ENCODE assay signal across 23 mouse cellular contexts in genomic region chr1:137223052-137223451, GRCm38 (mm10).
DNase-seq lines count a peak whose midpoint lies in the region; ATAC-seq and TF ChIP-seq lines count a peak whose summit lies in the region.
"Had no signal": no experiment of that assay in that cellular context is flagged by ENCODE, and none has a peak within 500 bp of the region (broad histone marks: within the 10 kb centered on the region; RNA-seq: fewer than 3 reads in every experiment).

No protein-coding gene starts in this region.

- WGBS in heart, embryonic 10.5 days = 20% methylated on average over 10 of the region's 10 CpGs
- 19% methylated on average over 10 of the region's 10 CpGs for WGBS in heart, postnatal 0 days
- WGBS in lung, postnatal 0 days = 37% methylated on average over 10 of the region's 10 CpGs
- 67% methylated on average over 10 of the region's 10 CpGs for WGBS in stomach, postnatal 0 days

- no peak for TF ChIP-seq EP300 in heart, postnatal 0 days (IDR thresholded peaks at IDR 0.05; ENCODE audit: low read depth)
- TF ChIP-seq EP300 in lung, postnatal 0 days (IDR thresholded peaks at IDR 0.05) = no peak
- no peak for TF ChIP-seq EP300 in stomach, postnatal 0 days (optimal IDR thresholded peaks at IDR 0.05)

- H3K4me3 ChIP-seq in heart, embryonic 10.5 days = peak overlapping the region; percentile 22; the same call in 1 of the 2 replicates
- no peak overlapping the region for H3K4me3 ChIP-seq in heart, postnatal 0 days (ENCODE audit: low read depth, low read length)
- H3K4me3 ChIP-seq in lung, postnatal 0 days (ENCODE audit: low read depth, low read length) = no peak overlapping the region
- no peak overlapping the region for H3K4me3 ChIP-seq in stomach, postnatal 0 days (ENCODE audit: low read depth, low read length)
- H3K4me3 ChIP-seq: forebrain, embryonic 12.5 days; hindbrain, embryonic 15.5 days; intestine, embryonic 15.5 days; kidney, embryonic 15.5 days; left cerebral cortex, adult 2 months; midbrain, embryonic 15.5 days; myocyte had no signal

- peak overlapping the region; percentile 4; the same call in 1 of the 2 replicates for H3K4me2 ChIP-seq in heart, postnatal 0 days (ENCODE audit: low read depth, low read length)
- H3K4me2 ChIP-seq in lung, postnatal 0 days (replicated peaks; ENCODE audit: low read depth, low read length) = 0 out of 2 replicates have a peak overlapping the region, but pooled peaks have one; percentile 22
- no peak overlapping the region for H3K4me2 ChIP-seq in stomach, postnatal 0 days (replicated peaks; ENCODE audit: low read depth)
- H3K4me2 ChIP-seq: forebrain, embryonic 12.5 days; hindbrain, embryonic 15.5 days; intestine, embryonic 15.5 days; kidney, embryonic 15.5 days; midbrain, embryonic 15.5 days had no signal

- no peaks in the 10 kb centered on the region for H3K36me3 ChIP-seq in heart, embryonic 10.5 days
- H3K36me3 ChIP-seq in heart, postnatal 0 days (replicated peaks; ENCODE audit: control insufficient read depth, insufficient read depth, low read length) = no peaks in the 10 kb centered on the region
- H3K36me3 ChIP-seq in lung, postnatal 0 days (ENCODE audit: insufficient read depth, low read length) = no peaks in the 10 kb centered on the region
- no peaks in the 10 kb centered on the region for H3K36me3 ChIP-seq in stomach, postnatal 0 days (ENCODE audit: control insufficient read depth, insufficient read depth, low read length)
- H3K36me3 ChIP-seq: forebrain, embryonic 12.5 days; hindbrain, embryonic 15.5 days; intestine, embryonic 15.5 days; kidney, embryonic 15.5 days; midbrain, embryonic 15.5 days had no signal

- ATAC-seq in heart, postnatal 0 days (ENCODE audit: insufficient read depth, low read depth) = no peak
- peak; percentile 46 for ATAC-seq in lung, postnatal 0 days
- ATAC-seq in stomach, postnatal 0 days (ENCODE audit: low FRiP score, low TSS enrichment) = no peak
- ATAC-seq: intestine, embryonic 15.5 days; midbrain, embryonic 15.5 days had no signal

- H3K27ac ChIP-seq in heart, embryonic 10.5 days = no peak overlapping the region
- no peak overlapping the region for H3K27ac ChIP-seq in heart, postnatal 0 days (ENCODE audit: low read depth)
- no peak overlapping the region for H3K27ac ChIP-seq in lung, postnatal 0 days (ENCODE audit: low read length)
- no peak overlapping the region for H3K27ac ChIP-seq in stomach, postnatal 0 days (replicated peaks)
- H3K27ac ChIP-seq: forebrain, embryonic 12.5 days; hindbrain, embryonic 15.5 days; intestine, embryonic 15.5 days; kidney, embryonic 15.5 days; left cerebral cortex, adult 2 months; midbrain, embryonic 15.5 days had no signal

- DNase-seq in heart, embryonic 10.5 days (ENCODE audit: low spot score) = no peak
- DNase-seq in heart, adult 8-10 months (ENCODE audit: low spot score) = no peak
- no peak for DNase-seq in heart, postnatal 0 days (ENCODE audit: low spot score)
- DNase-seq in heart, adult 11 months = no peak
- peak; percentile 7 for DNase-seq in lung, postnatal 0 days (ENCODE audit: low spot score)
- DNase-seq in lung, adult 18-20 months = no peak
- DNase-seq in stomach, postnatal 0 days (ENCODE audit: low spot score) = no peak
- no peak for DNase-seq in right cerebral cortex, adult 18-20 months
- DNase-seq: cerebellum, adult 18-20 months; cerebellum, postnatal 36 days; kidney, postnatal 4 days; layer of hippocampus, adult 9-11 months; left cerebral cortex, postnatal 4 days; right cerebral cortex, postnatal 25 days; thymus, adult 18-20 months; thymus, postnatal 4 days had no signal

- TF ChIP-seq CTCF in heart, postnatal 0 days (IDR thresholded peaks at IDR 0.05; ENCODE audit: low read depth) = no peak
- TF ChIP-seq CTCF in lung, postnatal 0 days (IDR thresholded peaks at IDR 0.05) = no peak
- no peak for TF ChIP-seq CTCF in stomach, postnatal 0 days (IDR thresholded peaks at IDR 0.05; ENCODE audit: low read depth)

- no peaks in the 10 kb centered on the region for H3K9me3 ChIP-seq in heart, embryonic 10.5 days
- H3K9me3 ChIP-seq in heart, postnatal 0 days (replicated peaks; ENCODE audit: control insufficient read depth, low read length) = no peaks in the 10 kb centered on the region
- no peaks in the 10 kb centered on the region for H3K9me3 ChIP-seq in lung, postnatal 0 days (ENCODE audit: low read length)
- no peaks in the 10 kb centered on the region for H3K9me3 ChIP-seq in stomach, postnatal 0 days (ENCODE audit: control insufficient read depth, low read length)
- H3K9me3 ChIP-seq: forebrain, embryonic 12.5 days; hindbrain, embryonic 15.5 days; intestine, embryonic 15.5 days; kidney, embryonic 15.5 days; midbrain, embryonic 15.5 days had no signal

- H3K27me3 ChIP-seq in heart, embryonic 10.5 days (ENCODE audit: insufficient read depth, poor library complexity, severe bottlenecking) = peaks cover 17% of the 10 kb centered on the region; the same call in 1 of the 2 replicates
- H3K27me3 ChIP-seq in heart, postnatal 0 days (ENCODE audit: control insufficient read depth, insufficient read depth, low read length) = peaks cover 7% of the 10 kb centered on the region; the same call in 1 of the 2 replicates
- H3K27me3 ChIP-seq in lung, postnatal 0 days (replicated peaks; ENCODE audit: insufficient read depth, low read length) = no peaks in the 10 kb centered on the region
- H3K27me3 ChIP-seq in stomach, postnatal 0 days (ENCODE audit: control insufficient read depth, insufficient read depth, low read length) = no peaks in the 10 kb centered on the region
- H3K27me3 ChIP-seq: intestine, embryonic 15.5 days; midbrain, embryonic 15.5 days had no signal

- no peak overlapping the region for H3K9ac ChIP-seq in heart, postnatal 0 days (replicated peaks; ENCODE audit: low read depth, low read length)
- H3K9ac ChIP-seq in lung, postnatal 0 days (replicated peaks; ENCODE audit: low read depth) = no peak overlapping the region
- no peak overlapping the region for H3K9ac ChIP-seq in stomach, postnatal 0 days (ENCODE audit: low read length)
- H3K9ac ChIP-seq: forebrain, embryonic 12.5 days; hindbrain, embryonic 15.5 days; intestine, embryonic 15.5 days; kidney, embryonic 15.5 days; midbrain, embryonic 15.5 days had no signal

- H3K4me1 ChIP-seq in heart, embryonic 10.5 days = peaks cover 11% of the 10 kb centered on the region; the same call in 1 of the 2 replicates
- H3K4me1 ChIP-seq in heart, postnatal 0 days (ENCODE audit: control insufficient read depth, insufficient read depth) = peaks cover 5% of the 10 kb centered on the region
- H3K4me1 ChIP-seq in lung, postnatal 0 days (ENCODE audit: insufficient read depth, low read depth, low read length) = no peaks in the 10 kb centered on the region; the same call in 1 of the 2 replicates
- H3K4me1 ChIP-seq in stomach, postnatal 0 days (replicated peaks; ENCODE audit: control insufficient read depth, insufficient read depth) = no peaks in the 10 kb centered on the region
